Mouse (Mus musculus) forebrain, embryonic 16.5 days (tissue): ENCODE measurements at regions not wholly inside any gene's neighbourhood (a gene's known extent, or its start where the extent isn't known, plus 50 kb on each side); places are given as distances from the start of the nearest gene placed in this dataset.

ENCODE experiments used
- ATAC-seq: fragments of 200-750 bp; cut with Nextera tagmentation; 2 replicates; pipeline ENCODE4 v1.8.0; 2017; ENCODE audit warnings: mild to moderate bottlenecking, moderate library complexity
- H3K27ac ChIP-seq: fragments of 300-500 bp; sonication (generic); 2 replicates; pipeline ENCODE4 v1.5.1; 2014; ENCODE audit warnings: low read length, control low read depth
- H3K27me3 ChIP-seq: fragments of 300-500 bp; sonication (generic); replicated peaks from 2 replicates; pipeline ENCODE4 v1.6.1; 2014; ENCODE audit warnings: low read length; ENCODE audit not compliant: control insufficient read depth, insufficient read depth
- H3K36me3 ChIP-seq: fragments of 300-500 bp; sonication (generic); 2 replicates; pipeline ENCODE4 v1.6.1; 2014; ENCODE audit not compliant: control insufficient read depth, insufficient read depth
- H3K4me1 ChIP-seq: fragments of 300-500 bp; sonication (generic); replicated peaks from 2 replicates; pipeline ENCODE4 v1.6.1; 2014; ENCODE audit warnings: low read length; ENCODE audit not compliant: control insufficient read depth, insufficient read depth
- H3K4me2 ChIP-seq: fragments of 300-500 bp; sonication (generic); 2 replicates; pipeline ENCODE4 v1.6.1; 2014; ENCODE audit warnings: mild to moderate bottlenecking, low read length, control low read depth
- H3K4me3 ChIP-seq: fragments of 300-500 bp; sonication (generic); replicated peaks from 2 replicates; pipeline ENCODE4 v1.5.1; 2014; ENCODE audit warnings: mild to moderate bottlenecking, low read length, control low read depth
- H3K9ac ChIP-seq: fragments of 300-500 bp; sonication (generic); replicated peaks from 2 replicates; pipeline ENCODE4 v1.6.1; 2014; ENCODE audit warnings: low read depth, low read length, control low read depth
- H3K9me3 ChIP-seq: fragments of 300-500 bp; sonication (generic); 2 replicates; pipeline ENCODE4 v1.6.1; 2016; ENCODE audit warnings: low read length; ENCODE audit not compliant: control insufficient read depth
- WGBS: fragments of 180-500 bp; shearing (Covaris S2); extraction: QIAGEN DNeasy Blood & Tissue Kit; methylation state at CpG from one replicate; pipeline ENCODE4 v1.1.7; 2014; 5-methylcytosine and 5-hydroxymethylcytosine counted together

GRCm38 (mm10) chr1:128999741-129000517 lies 273.2 kb upstream of the Thsd7b start:
- Histone ChIP-seq H3K9ac (no peak overlapping the region), H3K4me1 (no peaks in the 10 kb centered on the region), H3K27me3 (no peaks in the 10 kb centered on the region), H3K36me3 (no peaks in the 10 kb centered on the region), H3K9me3 (no peaks in the 10 kb centered on the region), H3K4me3 (no peak overlapping the region), H3K4me2 (no peak overlapping the region), H3K27ac (no peak overlapping the region)
- 81% methylated on average over 5 of the region's 5 CpGs for WGBS
- no peak for ATAC-seq

- ATAC-seq: no peak
- no peak overlapping the region for H3K4me3 ChIP-seq
Observed at GRCm38 (mm10) chr1:128994655-128995054, 278.4 kb upstream of the Thsd7b start.

GRCm38 (mm10) chr1:128983411-128983810 lies 289.7 kb upstream of the Thsd7b start:
- H3K9me3 ChIP-seq: no peaks in the 10 kb centered on the region
- no peak for ATAC-seq
- no peak overlapping the region for H3K4me3 ChIP-seq
- no peak overlapping the region for H3K4me2 ChIP-seq
- WGBS: 89% methylated on average over 2 of the region's 2 CpGs
- H3K36me3 ChIP-seq: no peaks in the 10 kb centered on the region
- H3K9ac ChIP-seq: no peak overlapping the region
- H3K4me1 ChIP-seq: no peaks in the 10 kb centered on the region
- H3K27ac ChIP-seq: no peak overlapping the region
- H3K27me3 ChIP-seq: no peaks in the 10 kb centered on the region

More at GRCm38 (mm10) chr1:128994655-128995054, 278.4 kb upstream of the Thsd7b start:
- no peak overlapping the region for H3K27ac ChIP-seq
- 65% methylated on average over 6 of the region's 6 CpGs for WGBS
- peaks cover 4% of the 10 kb centered on the region for H3K4me1 ChIP-seq
- H3K9me3 ChIP-seq: no peaks in the 10 kb centered on the region
- no peaks in the 10 kb centered on the region for H3K27me3 ChIP-seq
- no peaks in the 10 kb centered on the region for H3K36me3 ChIP-seq
- H3K4me2 ChIP-seq: no peak overlapping the region
- no peak overlapping the region for H3K9ac ChIP-seq

- no peaks in the 10 kb centered on the region for H3K4me1 ChIP-seq
- ATAC-seq: no peak
- H3K9ac ChIP-seq: no peak overlapping the region
- H3K9me3 ChIP-seq: no peaks in the 10 kb centered on the region
- WGBS: 96% methylated on average over 1 of the region's 1 CpGs
- no peaks in the 10 kb centered on the region for H3K36me3 ChIP-seq
- H3K4me2 ChIP-seq: no peak overlapping the region
- H3K27me3 ChIP-seq: no peaks in the 10 kb centered on the region
- no peak overlapping the region for H3K27ac ChIP-seq
- no peak overlapping the region for H3K4me3 ChIP-seq
Observed at GRCm38 (mm10) chr1:128975586-128975985, 297.5 kb upstream of the Thsd7b start.

- Histone ChIP-seq H3K4me2 (no peak overlapping the region), H3K9me3 (no peaks in the 10 kb centered on the region), H3K9ac (no peak overlapping the region), H3K27ac (no peak overlapping the region), H3K27me3 (no peaks in the 10 kb centered on the region), H3K4me3 (no peak overlapping the region), H3K36me3 (no peaks in the 10 kb centered on the region), H3K4me1 (peaks cover 5% of the 10 kb centered on the region; the same call in 1 of the 2 replicates)
- WGBS: 20% methylated on average over 2 of the region's 2 CpGs
- ATAC-seq: peak; percentile 85
Observed at GRCm38 (mm10) chr1:128951436-128951835, 321.7 kb upstream of the Thsd7b start.

- no peak overlapping the region for H3K4me2 ChIP-seq
- no peaks in the 10 kb centered on the region for H3K27me3 ChIP-seq
- ATAC-seq: no peak
- H3K9me3 ChIP-seq: no peaks in the 10 kb centered on the region
- H3K27ac ChIP-seq: no peak overlapping the region
- 56% methylated on average over 4 of the region's 4 CpGs for WGBS
- no peaks in the 10 kb centered on the region for H3K36me3 ChIP-seq
- H3K9ac ChIP-seq: no peak overlapping the region
- H3K4me1 ChIP-seq: peaks cover 5% of the 10 kb centered on the region; the same call in 1 of the 2 replicates
- H3K4me3 ChIP-seq: no peak overlapping the region
Observed at GRCm38 (mm10) chr1:128950512-128950911, 322.6 kb upstream of the Thsd7b start.

GRCm38 (mm10) chr1:128914811-128915210 lies 322.7 kb upstream of the Cxcr4 start:
- Histone ChIP-seq H3K4me3 (no peak overlapping the region), H3K27ac (no peak overlapping the region), H3K9ac (no peak overlapping the region), H3K4me1 (no peaks in the 10 kb centered on the region), H3K27me3 (no peaks in the 10 kb centered on the region), H3K36me3 (no peaks in the 10 kb centered on the region), H3K9me3 (no peaks in the 10 kb centered on the region), H3K4me2 (no peak overlapping the region)
- no peak for ATAC-seq
- 91% methylated on average over 1 of the region's 1 CpGs for WGBS

GRCm38 (mm10) chr1:128912532-128912931 lies 320.4 kb upstream of the Cxcr4 start:
- no peak for ATAC-seq
- H3K27me3 ChIP-seq: no peaks in the 10 kb centered on the region
- no peaks in the 10 kb centered on the region for H3K36me3 ChIP-seq
- H3K9ac ChIP-seq: no peak overlapping the region
- H3K9me3 ChIP-seq: no peaks in the 10 kb centered on the region
- no peak overlapping the region for H3K4me3 ChIP-seq
- H3K27ac ChIP-seq: no peak overlapping the region
- no peak overlapping the region for H3K4me2 ChIP-seq
- H3K4me1 ChIP-seq: no peaks in the 10 kb centered on the region

- H3K27me3 ChIP-seq: no peaks in the 10 kb centered on the region
- 72% methylated on average over 2 of the region's 2 CpGs for WGBS
Observed at GRCm38 (mm10) chr1:128907566-128907965, 315.5 kb upstream of the Cxcr4 start.

GRCm38 (mm10) chr1:128898025-128898424 lies 305.9 kb upstream of the Cxcr4 start:
- no peak overlapping the region for H3K4me3 ChIP-seq
- H3K36me3 ChIP-seq: no peaks in the 10 kb centered on the region
- no peaks in the 10 kb centered on the region for H3K9me3 ChIP-seq
- H3K9ac ChIP-seq: no peak overlapping the region
- WGBS: 39% methylated on average over 8 of the region's 8 CpGs
- no peak for ATAC-seq
- H3K27ac ChIP-seq: no peak overlapping the region
- no peak overlapping the region for H3K4me2 ChIP-seq
- no peaks in the 10 kb centered on the region for H3K4me1 ChIP-seq
- no peaks in the 10 kb centered on the region for H3K27me3 ChIP-seq

More at GRCm38 (mm10) chr1:128907566-128907965, 315.5 kb upstream of the Cxcr4 start:
- Histone ChIP-seq H3K4me3 (no peak overlapping the region), H3K27ac (no peak overlapping the region), H3K36me3 (no peaks in the 10 kb centered on the region), H3K4me2 (no peak overlapping the region), H3K9ac (no peak overlapping the region), H3K4me1 (no peaks in the 10 kb centered on the region), H3K9me3 (no peaks in the 10 kb centered on the region)
- no peak for ATAC-seq
